Mouse (Mus musculus): ENCODE measurements around the gene Pnpt1.
A peak's percentile ranks its signal among the peaks of the same experiment; 100 is the strongest.

Gene Pnpt1

GRCm38 (mm10) chr11:29130385-29131355 lies at the start of gene Pnpt1:
TSS of gene Pnpt1 (plus strand) at chr11:29130744.
- peak; percentile 96 for DNase-seq (ENCODE audit: low read depth, low spot score)

GRCm38 (mm10) chr11:29092403-29092802 lies 38.1 kb upstream of the Pnpt1 start:
- no peak for DNase-seq (ENCODE audit: low read depth, low spot score)

- DNase-seq (ENCODE audit: low read depth, low spot score) = no peak
These were observed 31.6 kb upstream of the Pnpt1 start for GRCm38 (mm10) chr11:29098926-29099325.

GRCm38 (mm10) chr11:29129862-29130384 lies 621 bp upstream of the Pnpt1 start:
- no peak for DNase-seq (ENCODE audit: low read depth, low spot score)

GRCm38 (mm10) chr11:29140671-29141070 lies 10.1 kb downstream of the Pnpt1 start:
- DNase-seq (ENCODE audit: low read depth, low spot score) = no peak

- DNase-seq (ENCODE audit: low read depth, low spot score) = no peak
These were observed 18.4 kb downstream of the Pnpt1 start for GRCm38 (mm10) chr11:29148901-29149300.

GRCm38 (mm10) chr11:29163569-29163968 lies 33.0 kb downstream of the Pnpt1 start:
- DNase-seq (ENCODE audit: low read depth, low spot score) = no peak

- peak; percentile 76 for DNase-seq (ENCODE audit: low read depth, low spot score)
These were observed 41.4 kb downstream of the Pnpt1 start for GRCm38 (mm10) chr11:29171959-29172391.

- DNase-seq (ENCODE audit: low read depth, low spot score) = peak; percentile 100
These were observed 42.1 kb downstream of the Pnpt1 start, which contains the start of gene Ppp4r3b for GRCm38 (mm10) chr11:29172563-29173124. TSS of gene Ppp4r3b (plus strand) at chr11:29172890.

GRCm38 (mm10) chr11:29173125-29173631 lies 42.6 kb downstream of the Pnpt1 start:
- peak; percentile 87 for DNase-seq (ENCODE audit: low read depth, low spot score)

GRCm38 (mm10) chr11:29173706-29174436 lies 43.3 kb downstream of the Pnpt1 start:
- no peak for DNase-seq (ENCODE audit: low read depth, low spot score)

- no peak for DNase-seq (ENCODE audit: low read depth, low spot score)
These were observed 48.8 kb downstream of the Pnpt1 start for GRCm38 (mm10) chr11:29179319-29179718.

GRCm38 (mm10) chr11:29180657-29181056 lies 50.1 kb downstream of the Pnpt1 start:
- no peak for DNase-seq (ENCODE audit: low read depth, low spot score)

- no peak for DNase-seq (ENCODE audit: low read depth, low spot score)
These were observed 51.2 kb downstream of the Pnpt1 start for GRCm38 (mm10) chr11:29181751-29182150.

- DNase-seq (ENCODE audit: low read depth, low spot score) = no peak
These were observed 58.4 kb downstream of the Pnpt1 start for GRCm38 (mm10) chr11:29188981-29189380.

- DNase-seq (ENCODE audit: low read depth, low spot score) = peak; percentile 24
These were observed 73.1 kb downstream of the Pnpt1 start for GRCm38 (mm10) chr11:29203653-29204052.

- no peak for DNase-seq (ENCODE audit: low read depth, low spot score)
These were observed 79.2 kb downstream of the Pnpt1 start for GRCm38 (mm10) chr11:29209774-29210173.
